Mouse (Mus musculus) A20 (cell line): ENCODE data around the gene Dlg1.
"Not testable (repeated sequence)": the region's sequence is repeated elsewhere in the genome, so short reads cannot be mapped to it uniquely, and the experiment has no call there.

Experiments used
- DNase-seq: peaks from one replicate; pipeline ENCODE4 v3.0.0-alpha.2; 2011; ENCODE audit warnings: low read depth, low spot score

Dlg1 gene

DNA sequence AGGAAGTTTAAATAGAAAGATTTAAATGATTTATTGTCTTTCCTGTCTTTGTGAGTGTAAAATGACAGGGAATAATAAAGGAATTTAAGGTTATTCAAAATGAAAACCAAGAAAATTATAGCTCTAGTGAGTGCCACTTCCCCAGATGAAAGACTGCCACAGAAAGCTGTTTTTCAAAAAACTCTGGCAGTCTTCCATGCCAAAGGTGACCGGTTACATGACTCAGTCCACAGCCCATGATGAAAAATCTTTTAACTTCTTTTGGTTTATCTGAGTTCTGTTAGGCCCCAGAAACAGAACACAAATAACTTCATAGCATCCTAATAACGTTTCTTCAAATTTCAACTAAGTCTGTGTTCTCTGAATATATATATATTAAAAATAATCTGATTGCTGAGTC, 7.7 kb upstream of the Dlg1 start:
- no peak for DNase-seq

DNA sequence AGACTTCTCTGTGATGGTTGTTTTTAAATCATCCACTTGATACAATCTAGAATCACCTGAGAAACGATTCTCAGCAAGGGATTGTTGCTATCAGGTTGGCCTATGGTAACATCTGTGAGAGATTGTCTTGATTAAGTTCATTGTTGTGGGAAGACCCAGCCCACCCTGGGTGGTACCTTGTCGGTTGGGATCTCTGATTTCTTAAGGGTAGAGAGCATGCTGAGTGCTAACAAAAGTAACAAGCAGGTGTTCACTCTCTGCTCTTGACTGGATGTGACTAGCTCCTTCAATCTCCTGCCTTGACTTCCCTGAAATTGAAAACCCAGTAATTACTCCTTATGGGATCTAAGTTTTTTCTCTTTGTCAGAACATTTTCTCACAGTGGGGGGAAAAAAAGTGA, 5.7 kb upstream of the Dlg1 start:
- DNase-seq, result no peak

- DNase-seq, result no peak
These were observed 4.5 kb upstream of the Dlg1 start for GRCm38 (mm10) chr16:31658539-31659334.

- DNase-seq, result no peak
These were observed 3.8 kb upstream of the Dlg1 start for GRCm38 (mm10) chr16:31659453-31659852.

GRCm38 (mm10) chr16:31662556-31663378, 476 bp upstream of the Dlg1 start:
- DNase-seq, result peak; percentile 50

DNA sequence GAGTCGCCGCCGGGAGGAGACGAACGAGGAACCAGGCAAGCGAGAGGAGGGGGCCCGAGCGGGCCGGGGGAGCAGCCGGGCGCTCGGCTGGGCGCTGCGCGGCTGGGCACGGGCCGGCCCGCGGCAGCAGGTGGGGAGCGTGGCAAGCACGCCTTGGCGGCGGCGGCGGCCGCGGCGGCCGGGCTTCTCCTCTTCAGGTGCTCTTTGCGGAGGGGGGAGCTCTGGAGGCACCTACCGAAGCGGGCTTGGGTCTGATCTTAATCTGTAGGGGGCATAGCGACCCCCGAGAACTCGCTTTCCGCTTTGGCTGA, 999 bp downstream of the Dlg1 start:
- no peak for DNase-seq

DNA sequence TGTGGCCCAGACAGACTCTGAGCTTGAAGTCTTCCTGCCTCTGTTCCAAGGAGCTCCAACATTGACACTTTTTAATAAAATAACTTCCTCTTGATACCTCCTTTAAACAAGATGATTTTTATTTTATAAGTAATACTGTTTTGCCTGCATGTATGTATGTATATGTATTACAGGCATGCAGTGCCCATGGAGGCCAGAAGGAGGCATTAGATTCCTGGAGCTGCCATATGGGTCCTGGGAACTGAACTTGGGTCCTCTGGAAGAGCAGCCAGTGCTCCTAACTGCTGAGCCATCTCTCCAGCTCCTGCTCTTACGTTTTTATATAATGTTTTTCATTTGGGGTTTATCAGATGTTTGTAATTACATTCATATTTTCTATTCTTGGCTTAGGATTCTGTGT, 9.0 kb downstream of the Dlg1 start:
- no peak for DNase-seq

- DNase-seq, result no peak
These were observed 14.2 kb downstream of the Dlg1 start for GRCm38 (mm10) chr16:31677463-31677862.

DNA sequence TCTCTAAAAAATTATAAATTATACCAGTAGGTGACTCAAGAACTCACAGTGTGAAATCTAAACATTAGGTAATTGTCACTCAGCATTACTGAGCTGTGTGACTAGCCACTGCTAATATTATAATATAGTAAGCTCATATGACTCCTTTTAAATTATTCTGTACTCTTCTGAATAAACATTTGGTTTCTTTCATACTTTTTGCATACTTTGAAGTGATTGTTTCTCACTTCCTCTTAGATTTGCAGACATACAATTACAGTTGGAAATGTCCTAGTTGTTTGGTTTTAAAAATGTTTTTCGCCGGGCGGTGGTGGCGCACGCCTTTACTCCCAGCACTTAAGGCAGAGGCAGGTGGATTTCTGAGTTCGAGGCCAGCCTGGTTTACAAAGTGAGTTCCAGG, 19.0 kb downstream of the Dlg1 start:
- peak; percentile 46 for DNase-seq

DNA sequence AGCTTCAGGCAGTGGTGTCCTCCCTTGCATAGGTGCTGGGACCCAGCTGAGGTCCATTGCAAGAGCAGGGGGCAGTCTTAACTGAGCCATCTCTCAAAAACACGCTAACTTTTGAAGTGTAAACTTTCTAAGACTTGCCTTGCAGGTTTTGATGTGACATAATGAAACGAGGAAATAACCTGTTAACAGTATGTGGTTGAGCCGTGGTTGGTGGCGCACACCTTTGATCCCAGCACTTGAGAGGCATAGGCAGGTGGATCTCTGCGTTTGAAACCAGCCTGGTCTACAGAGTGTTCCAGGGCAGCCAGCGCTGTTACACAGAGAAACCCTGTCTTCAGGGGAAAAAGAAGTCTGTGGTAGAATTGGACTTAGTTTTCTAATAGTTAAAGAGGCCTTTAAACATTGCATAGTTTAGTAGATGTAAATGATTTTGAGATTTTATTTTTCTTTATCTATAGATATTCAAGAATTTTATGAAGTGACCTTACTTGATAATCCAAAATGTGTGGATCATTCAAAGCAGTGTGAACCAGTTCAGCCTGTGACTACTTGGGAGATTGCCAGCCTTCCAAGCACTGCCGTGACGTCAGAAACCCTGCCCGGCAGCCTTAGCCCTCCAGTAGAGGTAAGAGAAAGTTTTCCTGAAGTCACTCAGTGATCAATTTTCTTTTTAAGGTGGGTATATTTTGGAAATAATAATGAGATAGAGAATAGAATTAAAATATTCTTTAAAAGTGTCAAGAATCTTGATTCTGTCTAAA, 20.6 kb downstream of the Dlg1 start:
- no peak for DNase-seq

- DNase-seq, result no peak
These were observed 21.5 kb downstream of the Dlg1 start for GRCm38 (mm10) chr16:31684771-31685170.

- DNase-seq, result no peak
These were observed 24.5 kb downstream of the Dlg1 start for GRCm38 (mm10) chr16:31687766-31688165.

GRCm38 (mm10) chr16:31695286-31696020, 32.2 kb downstream of the Dlg1 start:
- no peak for DNase-seq

DNA sequence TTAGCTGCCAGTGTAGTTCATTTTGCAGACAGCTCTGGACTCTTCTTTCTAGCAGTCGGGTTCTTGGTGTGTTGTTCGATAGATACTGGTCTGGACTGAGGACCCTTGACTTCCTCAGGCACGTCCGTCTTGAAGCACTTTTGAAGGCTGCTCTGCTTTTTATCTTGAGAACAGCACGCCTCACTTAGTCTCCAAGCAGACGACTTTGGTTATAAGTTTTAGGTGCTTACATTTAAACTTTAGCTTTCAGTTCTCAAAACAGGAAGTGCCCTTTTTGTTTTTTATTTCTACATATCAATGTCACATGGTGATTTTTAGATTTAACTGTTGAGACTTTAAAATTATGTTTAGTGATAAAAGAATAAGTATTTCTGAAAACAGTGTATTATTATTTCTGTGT, 33.1 kb downstream of the Dlg1 start:
- DNase-seq, result peak; percentile 70

GRCm38 (mm10) chr16:31697341-31697740, 34.1 kb downstream of the Dlg1 start:
- DNase-seq, result no peak

GRCm38 (mm10) chr16:31705213-31705612, 42.0 kb downstream of the Dlg1 start:
- DNase-seq, result peak; percentile 29

GRCm38 (mm10) chr16:31705904-31706303, 42.7 kb downstream of the Dlg1 start:
- DNase-seq, result no peak

GRCm38 (mm10) chr16:31707326-31707725, 44.1 kb downstream of the Dlg1 start:
- no peak for DNase-seq

- DNase-seq, result peak; percentile 51
These were observed 59.7 kb downstream of the Dlg1 start for GRCm38 (mm10) chr16:31722991-31723390.

- peak; percentile 60 for DNase-seq
These were observed 60.9 kb downstream of the Dlg1 start for GRCm38 (mm10) chr16:31724121-31724520.

DNA sequence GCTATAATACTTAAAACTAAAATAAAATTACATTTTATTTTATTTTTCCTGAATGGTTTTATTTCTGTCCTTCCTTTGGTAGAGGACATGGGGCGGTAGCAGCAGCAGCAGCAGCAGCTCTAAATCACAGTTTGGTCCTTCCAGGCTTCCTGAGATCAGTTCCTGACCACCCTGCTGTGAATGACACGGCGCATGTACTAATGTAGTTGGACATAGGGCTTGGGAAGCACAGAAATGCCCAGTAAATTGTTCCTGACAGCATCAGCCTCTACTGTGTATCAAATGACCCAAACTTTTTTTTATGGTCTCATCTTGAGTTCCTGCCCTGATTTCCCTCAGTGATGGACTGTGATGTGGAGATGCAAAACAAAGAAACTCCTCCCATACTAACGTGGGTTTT, 61.6 kb downstream of the Dlg1 start:
- DNase-seq, result no peak

- not testable (repeated sequence) for DNase-seq
These were observed 67.7 kb downstream of the Dlg1 start for GRCm38 (mm10) chr16:31730971-31731370.
